Mouse (Mus musculus): ENCODE results near the gene Tmem163.

Tmem163 gene

GRCm38 (mm10) chr1:127679498-127680133 is at the start of gene Tmem163:
Gene Tmem163 (minus strand): TSS chr1:127679548.
- in situ Hi-C loops (cut with MboI; ENCODE audit: low sequenced_read_pairs) = loop anchor here (5.0 kb wide), 1 partner anchor 177 kb away; no protein-coding TSS in a partner anchor

GRCm38 (mm10) chr1:127729096-127729495 is 49.7 kb upstream of the Tmem163 start, which contains the start of gene Acmsd:
Gene Acmsd (plus strand): TSS chr1:127729413.
- in situ Hi-C loops (cut with MboI; ENCODE audit: low sequenced_read_pairs) = loop anchor here (25.0 kb wide), 1 partner anchor 717 kb away; no protein-coding TSS in a partner anchor

GRCm38 (mm10) chr1:127723596-127723995 is 44.2 kb upstream of the Tmem163 start:
- in situ Hi-C loops (cut with MboI; ENCODE audit: low sequenced_read_pairs) = no loop called here

GRCm38 (mm10) chr1:127718290-127718689 is 38.9 kb upstream of the Tmem163 start:
- in situ Hi-C loops (cut with MboI; ENCODE audit: low sequenced_read_pairs) = no loop called here

GRCm38 (mm10) chr1:127716441-127716840 is 37.1 kb upstream of the Tmem163 start:
- in situ Hi-C loops (cut with MboI; ENCODE audit: low sequenced_read_pairs) = no loop called here

- in situ Hi-C loops (cut with MboI; ENCODE audit: low sequenced_read_pairs) = no loop called here
Measured at GRCm38 (mm10) chr1:127706269-127706668, 26.9 kb upstream of the Tmem163 start.

- in situ Hi-C loops (cut with MboI; ENCODE audit: low sequenced_read_pairs) = no loop called here
Measured at GRCm38 (mm10) chr1:127702187-127702586, 22.8 kb upstream of the Tmem163 start.

GRCm38 (mm10) chr1:127696533-127696932 is 17.2 kb upstream of the Tmem163 start:
- in situ Hi-C loops (cut with MboI; ENCODE audit: low sequenced_read_pairs) = no loop called here

- in situ Hi-C loops (cut with MboI; ENCODE audit: low sequenced_read_pairs) = loop anchor here (5.0 kb wide), 1 partner anchor 176 kb away; no protein-coding TSS in a partner anchor
Measured at GRCm38 (mm10) chr1:127677661-127678580, 1.4 kb downstream of the Tmem163 start.

- in situ Hi-C loops (cut with MboI; ENCODE audit: low sequenced_read_pairs) = loop anchor here (5.0 kb wide), 1 partner anchor 175 kb away; no protein-coding TSS in a partner anchor
Measured at GRCm38 (mm10) chr1:127677131-127677631, 2.2 kb downstream of the Tmem163 start.

- in situ Hi-C loops (cut with MboI; ENCODE audit: low sequenced_read_pairs) = loop anchor here (5.0 kb wide), 1 partner anchor 174 kb away; no protein-coding TSS in a partner anchor
Measured at GRCm38 (mm10) chr1:127676516-127677099, 2.7 kb downstream of the Tmem163 start.

GRCm38 (mm10) chr1:127676116-127676515 is 3.2 kb downstream of the Tmem163 start:
- in situ Hi-C loops (cut with MboI; ENCODE audit: low sequenced_read_pairs) = loop anchor here (5.0 kb wide), 1 partner anchor 174 kb away; no protein-coding TSS in a partner anchor

- in situ Hi-C loops (cut with MboI; ENCODE audit: low sequenced_read_pairs) = loop anchor here (5.0 kb wide), 1 partner anchor 173 kb away; no protein-coding TSS in a partner anchor
Measured at GRCm38 (mm10) chr1:127675253-127675652, 4.1 kb downstream of the Tmem163 start.

GRCm38 (mm10) chr1:127673221-127674050 is 5.9 kb downstream of the Tmem163 start:
- in situ Hi-C loops (cut with MboI; ENCODE audit: low sequenced_read_pairs) = no loop called here

GRCm38 (mm10) chr1:127668161-127668560 is 11.2 kb downstream of the Tmem163 start:
- in situ Hi-C loops (cut with MboI; ENCODE audit: low sequenced_read_pairs) = no loop called here

- in situ Hi-C loops (cut with MboI; ENCODE audit: low sequenced_read_pairs) = no loop called here
Measured at GRCm38 (mm10) chr1:127667110-127667860, 12.1 kb downstream of the Tmem163 start.

- in situ Hi-C loops (cut with MboI; ENCODE audit: low sequenced_read_pairs) = no loop called here
Measured at GRCm38 (mm10) chr1:127666221-127666620, 13.1 kb downstream of the Tmem163 start.

GRCm38 (mm10) chr1:127662385-127663068 is 16.8 kb downstream of the Tmem163 start:
- in situ Hi-C loops (cut with MboI; ENCODE audit: low sequenced_read_pairs) = no loop called here

Data from CH12F3 (cell line).